Mouse (Mus musculus) spleen, adult 2 months (tissue): ENCODE measurements around the gene Spo11.

Experiments
- CTCF ChIP-seq: fragments of 200-500 bp; IDR thresholded peaks from 2 replicates; pipeline ENCODE4 v1.5.1; 2011; ENCODE audit warnings: mild to moderate bottlenecking, inconsistent platforms; ENCODE audit not compliant: insufficient read depth, insufficient read length, insufficient replicate concordance; ENCODE audit errors: extremely low read depth
- POLR2A ChIP-seq: fragments of 200-500 bp; IDR thresholded peaks from 2 replicates; pipeline ENCODE4 v1.6.1; 2011; ENCODE audit warnings: low read depth, low read length, inconsistent platforms

DNA sequence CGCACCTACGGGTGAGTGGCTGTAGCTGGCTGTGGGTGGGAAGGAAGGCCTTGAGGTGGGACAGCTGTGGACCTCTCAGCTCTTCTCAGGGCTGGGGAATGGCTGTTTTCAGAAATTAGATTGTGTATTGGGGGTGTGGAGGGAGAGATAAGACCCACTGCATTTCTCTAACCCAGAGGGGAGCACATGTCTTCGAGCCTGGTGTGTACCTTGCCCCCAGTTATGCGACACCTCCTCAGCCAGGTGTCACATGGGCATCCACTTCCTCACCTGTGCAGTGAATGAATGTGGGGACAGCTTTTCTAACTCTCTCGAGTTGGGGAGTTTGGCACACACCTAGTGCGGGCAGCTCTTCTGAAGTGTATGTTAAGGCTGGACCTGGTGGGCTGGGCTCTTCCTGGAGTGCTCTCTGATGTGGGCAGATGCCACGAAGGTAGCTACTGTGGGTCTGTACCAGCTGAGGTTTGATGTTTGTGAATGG, 45.9 kb downstream of the Spo11 start:
- no peak for TF ChIP-seq CTCF
- no peak for TF ChIP-seq POLR2A
